Mouse (Mus musculus) retina, adult 2 months (tissue): ENCODE measurements around the gene Zfp638.
"Not testable (repeated sequence)": the region's sequence is repeated elsewhere in the genome, so short reads cannot be mapped to it uniquely, and the experiment has no call there.

Experiments
- DNase-seq: peaks from one replicate; pipeline ENCODE4 v3.0.0-alpha.2; 2012; ENCODE audit warnings: low read depth, low spot score

The Zfp638 gene

GRCm38 (mm10) chr6:83866954-83867597 lies at the start of gene Zfp638:
TSS of gene Zfp638 (plus strand) at chr6:83867109.
- DNase-seq = peak; percentile 70

DNA sequence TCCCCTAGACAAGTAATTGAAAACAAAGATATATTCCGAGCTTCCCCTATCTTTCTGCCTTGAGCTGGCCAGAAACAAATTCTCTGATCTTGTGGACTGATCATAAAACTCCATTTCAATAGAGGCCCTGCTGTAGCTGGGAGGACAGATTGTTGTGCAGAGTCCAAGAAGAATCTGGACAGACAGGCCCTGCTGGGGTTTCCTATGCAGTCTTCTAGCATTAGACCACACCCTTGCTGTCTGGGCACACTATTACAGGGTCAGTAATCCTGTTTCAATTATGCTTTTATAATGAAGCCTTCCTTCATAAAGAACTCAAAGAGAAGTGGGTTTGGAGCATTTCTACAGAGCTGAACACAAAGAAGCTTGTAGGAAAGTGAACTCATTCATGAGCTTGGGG lies 47.9 kb upstream of the Zfp638 start:
- no peak for DNase-seq

GRCm38 (mm10) chr6:83820727-83821515 lies 46.0 kb upstream of the Zfp638 start:
- DNase-seq = no peak

- DNase-seq = no peak
These were observed 45.1 kb upstream of the Zfp638 start for GRCm38 (mm10) chr6:83821856-83822255.

DNA sequence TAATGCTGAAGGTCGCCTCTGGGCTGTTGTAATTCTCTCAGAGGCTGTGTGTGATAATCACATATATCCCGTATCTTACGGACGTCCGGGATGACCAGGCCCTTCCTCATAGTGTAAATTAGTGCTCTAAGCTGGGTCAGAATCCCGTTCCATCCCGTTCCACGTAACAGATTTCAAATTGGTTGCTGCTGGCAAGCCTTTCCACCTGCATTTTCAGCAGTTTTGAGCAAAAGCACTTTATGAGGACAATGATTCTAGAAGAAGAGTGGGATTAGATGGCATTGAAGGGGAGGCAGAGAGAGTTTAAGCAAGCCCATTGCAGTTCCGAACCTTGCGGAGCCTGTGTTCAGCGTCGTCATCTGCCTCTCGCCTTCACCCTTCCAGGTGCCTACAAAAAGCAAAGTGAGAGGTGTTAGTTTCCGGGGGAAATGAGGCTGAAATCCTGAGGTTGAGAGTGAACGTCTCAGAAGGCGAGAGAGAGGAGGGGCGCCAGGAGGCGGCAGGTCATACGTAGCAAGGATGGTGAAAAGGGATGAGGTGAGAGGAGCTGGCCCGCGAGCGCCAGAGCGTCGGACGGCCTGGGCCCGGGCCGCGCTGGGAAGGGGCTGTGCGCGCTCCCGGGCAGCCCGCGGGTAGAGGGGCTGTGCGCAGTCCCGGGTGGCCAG lies 35.8 kb upstream of the Zfp638 start:
- peak; percentile 3 for DNase-seq

- DNase-seq = peak; percentile 98
These were observed 35.2 kb upstream of the Zfp638 start, which contains the start of gene Paip2b for GRCm38 (mm10) chr6:83831606-83832123. TSS of gene Paip2b (minus strand) at chr6:83831741.

DNA sequence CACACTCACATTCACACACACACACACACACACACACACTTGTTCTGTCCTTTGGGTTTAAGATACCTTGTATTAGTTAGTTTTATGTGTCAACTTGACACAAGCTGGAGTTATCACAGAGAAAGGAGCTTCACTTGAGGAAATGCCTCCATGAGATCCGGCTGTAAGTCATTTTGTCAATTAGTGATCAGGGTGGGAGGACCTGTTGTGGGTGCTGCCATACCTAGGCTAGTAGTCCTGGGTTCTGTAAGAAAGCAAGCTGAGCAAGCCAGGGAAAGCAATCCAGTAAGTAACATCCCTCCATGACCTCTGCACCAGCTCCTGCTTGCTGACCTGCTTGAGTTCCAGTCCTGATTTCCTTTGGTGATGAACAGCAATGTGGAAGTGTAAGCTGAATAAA lies 34.5 kb upstream of the Zfp638 start:
- DNase-seq = not testable (repeated sequence)

DNA sequence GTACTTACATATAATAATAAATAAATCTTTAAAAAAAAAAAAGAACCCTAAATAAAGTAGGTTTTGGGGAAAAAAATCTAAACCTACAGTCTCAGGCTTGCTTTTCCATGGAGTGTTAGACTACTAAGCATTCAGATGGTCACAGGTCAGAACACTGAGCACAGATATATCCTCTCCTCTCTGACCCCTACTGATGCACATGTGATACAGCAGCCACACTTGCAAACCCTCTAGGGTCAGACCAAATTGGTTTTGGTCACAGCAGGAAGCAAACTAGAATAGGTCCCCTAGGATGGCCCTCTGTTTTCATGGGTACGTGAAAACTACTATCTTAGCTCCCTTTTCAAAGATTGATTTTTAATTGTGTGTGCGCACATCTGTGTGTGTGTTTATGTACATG lies 30.1 kb upstream of the Zfp638 start:
- no peak for DNase-seq

GRCm38 (mm10) chr6:83838046-83838445 lies 28.9 kb upstream of the Zfp638 start:
- DNase-seq = no peak

DNA sequence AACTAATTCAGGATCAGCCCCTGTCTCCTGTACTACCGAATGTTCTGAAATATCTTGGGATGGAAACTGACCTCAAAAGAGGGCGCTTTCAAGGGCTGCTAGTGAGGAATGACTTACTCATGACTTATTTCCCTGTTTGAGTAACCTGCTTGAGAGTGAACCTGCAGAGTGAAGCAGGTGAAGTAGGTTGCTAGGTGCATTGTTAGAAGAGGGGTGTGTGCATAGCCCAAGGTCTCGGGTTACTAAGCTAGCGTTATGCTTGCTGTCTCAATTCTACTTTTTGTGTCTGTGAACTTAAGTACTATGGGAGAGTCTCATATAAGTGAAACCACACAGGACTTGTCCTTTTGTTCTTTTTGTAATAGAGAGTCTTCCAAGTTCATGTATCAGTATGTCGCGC lies 26.8 kb upstream of the Zfp638 start:
- DNase-seq = no peak

GRCm38 (mm10) chr6:83844913-83845312 lies 22.0 kb upstream of the Zfp638 start:
- DNase-seq = no peak

DNA sequence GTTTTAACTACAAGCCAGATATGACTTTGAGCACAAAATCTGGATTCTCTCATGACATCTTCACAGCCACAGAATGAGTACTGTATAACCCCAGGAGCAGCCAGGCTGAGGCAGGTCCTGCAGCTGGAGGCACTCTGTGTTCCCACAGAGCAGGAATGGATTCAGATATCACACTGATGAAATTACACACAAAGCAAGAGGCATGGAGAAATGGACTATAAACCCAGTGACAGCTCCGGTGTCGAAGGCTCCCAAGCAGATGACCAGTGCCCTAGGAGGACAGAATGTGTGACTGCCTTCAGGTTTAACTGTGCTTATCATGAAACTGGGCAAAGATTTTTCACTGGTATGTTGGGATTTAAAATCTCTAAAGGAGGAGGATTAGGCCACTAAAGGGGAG lies 20.8 kb upstream of the Zfp638 start:
- no peak for DNase-seq

DNA sequence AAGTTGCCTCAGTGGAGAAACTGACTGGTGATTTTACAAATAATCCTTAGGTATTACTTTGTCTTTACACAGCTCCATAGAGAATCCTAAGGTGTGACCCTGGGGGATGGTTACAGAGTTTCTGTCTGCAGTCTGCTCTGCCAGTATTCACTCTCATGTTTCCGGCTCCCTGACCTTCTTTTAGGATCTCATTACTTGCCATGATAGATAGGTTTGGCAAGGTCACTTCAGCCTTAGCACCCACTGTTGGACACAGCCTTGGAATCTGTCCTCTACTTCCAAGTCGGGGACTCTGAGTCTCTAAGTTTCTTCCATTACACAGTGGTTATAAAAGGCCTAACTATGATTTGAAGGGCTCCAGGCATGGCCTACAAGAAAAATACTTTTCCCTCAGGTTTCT lies 17.5 kb upstream of the Zfp638 start:
- DNase-seq = no peak

DNA sequence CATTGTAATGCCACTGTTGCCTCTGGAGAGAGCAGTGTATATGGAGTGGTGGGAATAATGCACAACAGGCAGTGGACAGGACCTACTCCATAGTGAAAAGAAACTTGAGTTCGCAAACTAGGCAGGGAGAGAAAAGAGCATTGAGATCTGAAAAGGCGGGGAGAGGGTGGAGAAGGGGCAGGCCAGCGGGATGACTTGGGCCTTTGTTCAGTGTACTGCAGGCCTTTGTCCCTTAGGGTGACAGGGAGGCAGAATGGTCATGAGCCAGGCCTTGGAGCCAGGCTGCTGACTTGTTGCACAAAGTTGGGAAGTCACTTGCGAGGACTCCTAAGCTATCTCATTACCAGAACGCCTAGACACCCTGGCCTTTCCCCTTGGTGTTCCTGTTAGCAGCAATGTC lies 9.4 kb upstream of the Zfp638 start:
- no peak for DNase-seq

GRCm38 (mm10) chr6:83860033-83860432 lies 6.9 kb upstream of the Zfp638 start:
- DNase-seq = no peak

DNA sequence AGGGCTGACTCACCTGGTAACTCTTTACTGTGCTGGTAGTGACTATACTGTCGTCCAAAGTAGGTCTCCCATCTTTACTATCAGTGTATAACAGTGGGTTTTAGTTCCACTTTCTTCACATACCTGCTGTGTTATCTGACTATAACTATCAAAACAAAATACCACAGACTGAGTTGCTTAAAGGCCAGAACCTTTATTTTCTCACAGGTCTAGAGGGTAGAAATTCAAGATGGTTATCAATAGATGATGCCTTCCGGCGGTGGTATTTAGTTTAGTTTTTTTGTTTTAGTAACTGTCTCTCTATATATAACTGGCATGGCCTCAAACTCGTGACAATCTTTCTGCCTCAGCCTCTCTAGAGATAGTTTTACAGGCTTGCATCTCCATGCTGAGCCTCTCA lies 3.4 kb upstream of the Zfp638 start:
- no peak for DNase-seq

- DNase-seq = no peak
These were observed 486 bp upstream of the Zfp638 start for GRCm38 (mm10) chr6:83866423-83866822.

- DNase-seq = no peak
These were observed 983 bp downstream of the Zfp638 start for GRCm38 (mm10) chr6:83867598-83868585.

DNA sequence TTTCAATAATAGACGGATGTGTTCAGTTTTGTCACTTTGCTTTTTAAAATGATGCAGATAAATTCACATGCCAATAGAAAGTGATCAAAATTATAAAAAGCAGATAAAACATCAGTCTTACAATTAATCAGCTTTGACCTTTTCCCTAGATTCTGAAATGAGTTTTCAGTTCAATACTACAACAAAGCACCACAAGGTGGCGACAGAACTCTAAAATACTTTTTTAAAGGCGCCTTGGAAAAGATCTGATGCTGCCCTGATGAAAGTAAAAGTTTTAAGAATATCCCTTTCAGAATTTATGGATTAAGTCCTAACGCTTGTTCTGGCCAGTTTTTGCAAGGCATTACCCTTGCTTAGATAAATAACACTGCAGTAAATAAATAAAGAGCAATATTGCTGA lies 12.9 kb downstream of the Zfp638 start:
- DNase-seq = no peak

DNA sequence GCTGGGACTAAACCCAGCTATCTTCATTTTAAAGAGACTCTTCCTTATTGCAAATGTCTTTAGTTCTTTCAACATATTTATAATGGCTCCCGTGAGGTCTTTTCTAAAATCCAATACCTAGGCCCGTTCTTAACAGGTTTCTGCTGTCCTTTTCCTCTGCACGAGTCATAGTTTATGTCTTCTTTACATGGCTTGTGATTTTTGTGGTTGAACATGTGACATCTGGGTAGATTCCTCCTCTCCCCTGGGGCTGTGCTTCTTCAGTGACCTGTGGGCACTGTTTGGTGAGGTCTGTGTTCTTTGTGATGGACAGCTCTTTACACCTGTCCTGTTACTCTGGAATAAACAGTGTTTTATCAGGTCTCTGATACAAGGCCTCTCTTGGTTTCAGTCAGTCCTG lies 19.9 kb downstream of the Zfp638 start:
- no peak for DNase-seq

GRCm38 (mm10) chr6:83888802-83889201 lies 21.9 kb downstream of the Zfp638 start:
- no peak for DNase-seq
